Mouse (Mus musculus) cerebellum, adult 11 months (tissue): ENCODE results near the gene Tmem222.

ENCODE experiments used
- DNase-seq: peaks from one replicate; pipeline ENCODE4 v3.0.0; 2022

Gene Tmem222

GRCm38 (mm10) chr4:133247806-133248449, 29.7 kb downstream of the Tmem222 start:
- DNase-seq = no peak

GRCm38 (mm10) chr4:133247072-133247471, 30.5 kb downstream of the Tmem222 start:
- no peak for DNase-seq

- no peak for DNase-seq
Measured at GRCm38 (mm10) chr4:133244289-133244688, 33.3 kb downstream of the Tmem222 start.

DNA sequence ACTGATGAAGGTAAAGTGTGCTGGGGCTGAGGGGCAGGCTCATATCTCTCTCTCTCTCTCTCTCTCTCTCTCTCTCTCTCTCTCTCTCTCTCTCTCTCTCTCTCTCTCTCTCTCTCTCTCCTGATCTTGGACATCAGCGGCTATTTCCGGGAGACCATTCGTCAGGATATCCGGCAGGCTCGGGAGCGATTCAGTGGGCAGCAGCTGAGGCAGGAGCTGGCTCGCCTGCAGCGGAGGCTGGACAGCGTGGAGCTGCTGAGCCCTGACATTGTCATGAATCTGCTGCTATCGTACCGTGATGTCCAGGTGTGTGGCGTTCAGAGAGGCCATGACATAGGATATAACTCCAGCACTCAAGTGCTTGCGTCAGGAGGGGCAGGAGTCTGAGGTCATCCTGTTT, 34.1 kb downstream of the Tmem222 start:
- no peak for DNase-seq

GRCm38 (mm10) chr4:133242710-133243109, 34.9 kb downstream of the Tmem222 start:
- DNase-seq = no peak

- no peak for DNase-seq
Measured at GRCm38 (mm10) chr4:133241910-133242309, 35.7 kb downstream of the Tmem222 start.

DNA sequence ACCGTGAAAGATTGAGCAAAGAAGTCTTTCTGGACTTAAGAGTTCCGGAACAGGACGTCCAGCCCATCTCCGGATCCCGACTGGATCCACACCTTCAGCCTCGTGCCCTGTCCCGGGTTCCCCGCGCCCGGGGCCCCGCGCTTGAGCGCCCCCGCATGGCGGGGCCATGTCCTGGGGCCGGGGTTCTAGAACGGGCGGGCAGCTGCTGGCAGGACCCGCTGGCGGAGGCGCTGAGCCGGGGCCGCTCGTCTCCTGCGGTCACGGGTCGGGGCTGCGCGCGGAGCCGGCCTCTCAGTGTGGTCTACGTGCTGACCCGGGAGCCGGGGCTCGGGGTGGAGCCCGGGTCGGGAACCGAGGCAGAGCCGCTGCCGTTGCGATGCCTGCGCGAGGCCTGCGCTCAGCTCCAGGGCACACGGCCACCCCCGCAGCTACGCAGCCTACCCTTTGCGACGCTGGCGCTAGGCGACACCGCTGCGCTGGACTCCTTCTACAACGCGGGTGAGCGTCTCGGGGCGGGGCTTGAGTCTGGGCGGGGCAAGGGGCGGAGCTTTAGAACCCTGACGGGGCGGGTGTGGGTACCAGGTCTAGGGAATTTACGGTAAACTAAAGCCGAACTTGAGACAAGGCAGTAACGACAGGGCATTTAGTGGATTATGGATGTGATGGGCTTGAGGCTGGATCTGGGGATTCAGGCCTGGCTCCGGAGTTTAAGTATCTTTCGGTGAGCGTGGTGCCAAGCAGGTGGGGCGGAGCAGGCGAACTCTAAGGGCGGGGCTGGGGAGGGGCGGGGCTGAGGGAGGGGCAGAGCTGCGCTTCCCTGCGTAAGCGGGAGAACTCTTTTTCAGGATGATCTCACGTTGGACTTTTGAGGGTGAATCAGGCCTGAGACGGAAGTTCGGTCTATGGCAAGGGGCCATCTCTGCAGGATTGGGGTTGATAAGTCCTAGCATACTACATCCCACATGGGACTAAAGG, 36.4 kb downstream of the Tmem222 start:
- DNase-seq = peak; percentile 80

GRCm38 (mm10) chr4:133240490-133240921, 37.1 kb downstream of the Tmem222 start, which contains the start of gene Map3k6:
Map3k6 (plus strand) TSS chr4:133240818.
- DNase-seq = no peak

DNA sequence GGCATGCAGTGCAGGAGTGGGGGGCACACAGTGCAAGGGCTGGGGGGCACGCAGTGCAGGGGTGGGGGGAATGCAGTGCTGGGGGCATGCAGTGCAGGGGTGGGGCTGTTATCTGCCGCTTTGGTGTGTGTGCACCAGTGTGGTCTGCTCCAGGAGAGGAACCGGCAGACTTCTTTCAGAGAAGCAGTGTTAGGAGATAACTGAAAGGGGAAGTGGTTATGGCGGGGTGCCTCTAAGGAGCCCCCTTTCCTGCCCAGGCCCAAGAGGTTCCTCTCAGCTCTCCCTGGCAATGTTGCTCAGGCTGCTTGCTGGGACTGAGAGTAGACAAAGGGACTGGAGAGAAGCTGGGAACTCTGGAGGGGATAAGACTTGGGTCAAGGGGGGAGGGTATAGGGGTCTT, 39.7 kb downstream of the Tmem222 start:
- no peak for DNase-seq

DNA sequence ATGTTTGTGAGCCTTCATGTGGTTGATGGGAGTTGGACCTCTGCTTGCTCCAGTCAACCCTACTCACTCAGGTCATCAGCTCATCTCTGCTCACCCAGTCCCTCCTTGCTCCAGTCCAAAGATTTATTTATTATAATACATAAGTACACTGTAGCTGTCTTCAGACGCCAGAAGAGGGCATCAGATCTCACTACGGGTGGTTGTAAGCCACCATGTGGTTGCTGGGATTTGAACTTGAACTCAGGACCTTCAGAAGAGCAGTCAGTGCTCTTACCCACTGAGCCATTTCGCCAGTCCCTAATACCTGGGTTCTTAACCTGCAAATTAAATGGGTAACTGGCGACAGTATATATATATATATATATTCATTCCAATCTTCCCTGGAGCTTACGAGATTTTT, 42.2 kb downstream of the Tmem222 start:
- DNase-seq = no peak

DNA sequence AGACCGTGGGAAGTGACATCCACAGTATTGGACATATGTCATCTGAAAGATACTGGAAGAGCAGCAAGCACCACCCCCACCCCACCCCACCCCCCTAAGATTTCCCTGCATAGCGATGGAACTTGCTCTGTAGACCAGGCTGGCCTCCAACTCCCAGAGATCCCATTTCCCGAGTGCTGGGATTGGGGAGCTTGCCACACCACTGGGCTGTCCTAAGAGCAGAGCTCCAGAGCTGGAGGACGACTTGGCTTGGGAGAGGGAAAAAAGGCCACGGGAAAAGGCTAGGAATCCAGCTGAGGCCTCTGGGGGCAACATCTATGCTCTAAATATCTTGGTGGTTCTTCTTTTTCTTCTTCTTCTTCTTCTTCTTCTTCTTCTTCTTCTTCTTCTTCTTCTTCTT, 42.8 kb downstream of the Tmem222 start:
- no peak for DNase-seq

DNA sequence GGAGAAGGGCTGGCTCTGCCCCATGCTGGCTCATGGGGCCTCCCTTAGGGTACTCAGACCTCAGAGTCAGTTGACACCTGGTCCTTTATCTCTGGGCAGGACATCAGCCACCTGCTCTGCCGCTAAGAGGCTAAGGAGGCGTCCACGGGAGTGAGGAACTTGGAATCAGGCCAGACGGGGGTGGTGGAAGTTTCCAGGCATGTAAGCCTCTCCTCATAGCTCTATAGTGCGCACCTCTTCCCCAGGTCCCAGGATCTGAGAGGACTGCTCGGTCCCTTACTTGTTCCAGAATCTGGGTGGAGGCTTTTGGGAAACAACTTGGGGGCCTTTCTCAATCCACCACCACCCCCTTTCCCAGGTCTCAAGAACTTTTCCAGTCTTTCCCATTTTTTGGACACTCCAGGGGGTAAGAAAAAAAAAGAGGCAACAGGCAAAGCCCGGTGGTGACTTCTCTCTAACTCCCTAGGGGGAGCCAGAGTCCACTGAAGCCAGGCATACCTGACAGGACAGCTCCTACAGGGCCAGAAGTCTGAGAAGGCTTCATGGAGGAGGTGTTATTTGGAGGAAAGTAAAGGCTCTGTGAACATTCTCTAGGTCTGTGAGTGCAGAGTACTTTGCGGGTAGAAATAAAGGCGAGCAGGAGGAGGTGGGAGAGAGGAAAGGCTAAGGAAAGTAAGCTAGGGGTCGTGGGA, 44.2 kb downstream of the Tmem222 start:
- no peak for DNase-seq

DNA sequence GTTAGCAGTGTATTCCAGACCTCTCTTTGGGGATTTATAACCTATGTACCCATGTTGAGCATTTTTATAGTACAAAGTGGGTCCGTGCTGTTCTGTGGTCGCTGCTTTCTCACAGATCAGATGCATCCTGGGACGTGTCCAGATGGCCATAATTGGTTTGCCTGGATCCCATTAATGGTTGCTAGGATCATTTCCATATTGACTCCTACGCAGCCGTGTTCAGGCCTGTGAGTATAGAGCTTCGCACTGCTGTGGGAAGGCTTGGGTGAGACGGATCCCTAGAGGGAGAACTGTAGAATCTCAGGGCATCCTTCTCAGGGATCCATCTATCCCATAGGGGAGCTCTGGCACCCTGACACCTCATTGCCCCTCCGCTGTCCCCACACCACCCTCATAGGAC, 48.0 kb downstream of the Tmem222 start:
- DNase-seq = no peak

GRCm38 (mm10) chr4:133227636-133228035, 50.0 kb downstream of the Tmem222 start:
- no peak for DNase-seq

DNA sequence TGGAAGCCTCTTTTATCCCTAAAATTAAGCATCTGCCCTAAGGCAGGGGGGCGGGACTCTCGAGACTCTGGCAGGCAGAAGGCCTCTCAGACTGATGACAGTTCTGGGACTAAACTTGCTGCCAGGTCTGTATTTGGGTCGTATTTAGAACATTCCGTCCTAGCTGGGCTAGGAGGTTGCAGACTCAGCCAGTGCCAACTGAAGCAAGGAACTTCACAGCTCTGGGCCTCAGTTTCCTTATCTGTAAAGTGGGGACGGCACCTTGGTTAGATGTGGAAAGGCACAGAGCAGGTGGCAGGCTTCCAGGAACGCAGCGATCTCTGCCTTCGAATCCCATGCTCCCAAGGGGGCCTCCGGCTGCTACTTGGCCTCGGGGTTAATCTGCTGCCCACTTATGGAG, 51.5 kb downstream of the Tmem222 start:
- no peak for DNase-seq

DNA sequence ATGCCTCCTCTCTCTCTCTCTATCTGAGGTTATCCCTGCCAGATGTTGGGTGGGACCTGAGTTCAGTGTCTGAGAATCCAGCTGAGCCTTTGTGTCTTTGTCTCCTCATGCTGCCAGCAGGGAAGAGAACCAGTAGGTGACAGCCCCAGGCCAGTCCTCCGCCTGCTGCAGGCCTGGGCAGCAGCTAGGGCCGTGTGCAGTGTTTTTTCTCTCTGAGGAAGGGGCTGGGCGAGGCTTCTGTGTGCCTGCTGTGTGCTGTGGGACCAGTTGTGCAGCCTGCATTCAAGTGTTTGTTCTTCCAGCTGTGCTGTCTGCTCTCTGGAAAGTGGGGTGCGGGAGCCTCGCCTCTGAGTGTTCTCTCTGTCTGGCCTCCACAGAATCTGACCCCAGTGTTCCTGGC, 53.7 kb downstream of the Tmem222 start:
- DNase-seq = no peak

DNA sequence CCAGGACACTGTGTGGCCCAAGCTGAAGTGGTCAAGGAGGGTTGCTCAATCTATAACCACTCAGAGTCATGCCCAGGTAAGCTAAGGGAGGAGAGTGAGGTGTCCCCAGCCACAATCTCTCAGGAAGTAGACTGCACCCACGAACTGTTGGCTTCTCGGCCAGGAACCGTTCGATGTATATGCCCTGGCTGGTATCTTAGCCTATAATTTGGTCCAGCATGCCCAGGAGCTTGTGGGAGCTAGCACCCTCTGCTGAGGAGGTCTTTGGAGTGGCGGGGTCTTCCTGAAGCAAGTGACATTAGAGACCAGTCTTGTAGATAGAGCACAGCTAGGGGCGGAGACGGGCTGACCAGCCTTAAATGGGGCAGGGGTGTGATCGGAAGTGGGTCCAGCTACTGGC, 55.9 kb downstream of the Tmem222 start:
- DNase-seq = no peak

- no peak for DNase-seq
Measured at GRCm38 (mm10) chr4:133220656-133221055, 56.9 kb downstream of the Tmem222 start.

- DNase-seq = no peak
Measured at GRCm38 (mm10) chr4:133218745-133219144, 58.8 kb downstream of the Tmem222 start.

DNA sequence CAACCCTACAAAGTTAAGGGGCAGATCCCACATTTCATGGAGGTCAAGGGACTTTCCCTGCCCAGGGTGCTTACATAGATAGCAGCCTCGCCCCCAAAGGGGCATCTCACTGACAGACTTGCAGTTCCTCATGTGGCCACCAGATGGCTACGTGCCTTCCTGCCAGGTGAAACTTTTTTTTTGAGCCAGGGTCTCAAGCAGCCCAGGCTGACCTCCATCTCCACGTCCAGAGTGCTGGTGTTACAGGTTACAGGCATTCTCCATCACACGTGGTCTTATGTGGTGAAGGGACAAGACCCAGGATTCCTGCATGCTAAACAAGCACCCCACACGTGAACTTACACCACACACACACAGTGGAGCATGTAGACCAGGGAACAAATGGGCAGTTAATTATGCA, 60.0 kb downstream of the Tmem222 start:
- DNase-seq = peak; percentile 56
